Mouse (Mus musculus): ENCODE measurements around the gene St13. TPM values are rescaled to one million over a fixed set of nuclear protein-coding genes. Genes with fewer than 3 reads are reported as not detected.

The St13 gene
- polyA plus RNA-seq (2015; fragmentation: Nextera tagmentation; extraction: Ambion mirVana): 113 and 141 TPM in 2 replicates

GRCm38 (mm10) chr15:81399638-81400315 is at the start of gene St13, which contains the start of gene Xpnpep3:
Gene St13, minus strand, starts transcription at chr15:81400077.
Gene Xpnpep3, plus strand, starts transcription at chr15:81400138.

GRCm38 (mm10) chr15:81408199-81408598 is 8.3 kb upstream of the St13 start, which contains the start of gene Dnajb7:
Gene Dnajb7, minus strand, starts transcription at chr15:81408299.

GRCm38 (mm10) chr15:81360345-81361021 is 39.4 kb downstream of the St13 start, which contains the start of gene Slc25a17:
Gene Slc25a17, minus strand, starts transcription at chr15:81360812.

Other genes with a start within 250 kb of the St13 start
- gene Mrtfa, start 209.3 kb downstream of the St13 start, polyA plus RNA-seq (2015; fragmentation: Nextera tagmentation; extraction: Ambion mirVana): 16.9 TPM in 2 replicates
- 1.1 and 1.2 TPM in 2 replicates for gene Mchr1, start 164.6 kb downstream of the St13 start, polyA plus RNA-seq (2015; fragmentation: Nextera tagmentation; extraction: Ambion mirVana)
- gene Slc25a17, start 39.3 kb downstream of the St13 start, polyA plus RNA-seq (2015; fragmentation: Nextera tagmentation; extraction: Ambion mirVana): 80.1 and 105 TPM in 2 replicates
- 5.3 and 6.7 TPM in 2 replicates for gene Xpnpep3, start 61 bp upstream of the St13 start, polyA plus RNA-seq (2015; fragmentation: Nextera tagmentation; extraction: Ambion mirVana)
- 0.27 and 1.5 TPM in 2 replicates for gene Dnajb7, start 8.2 kb upstream of the St13 start, polyA plus RNA-seq (2015; fragmentation: Nextera tagmentation; extraction: Ambion mirVana)
- gene Rbx1, start 66.2 kb upstream of the St13 start, polyA plus RNA-seq (2015; fragmentation: Nextera tagmentation; extraction: Ambion mirVana): 552 and 576 TPM in 2 replicates
- gene Ep300, start 185.3 kb upstream of the St13 start, polyA plus RNA-seq (2015; fragmentation: Nextera tagmentation; extraction: Ambion mirVana): 12.5 and 17.4 TPM in 2 replicates

All from adrenal gland, postnatal 0 days (tissue).